Mouse (Mus musculus): ENCODE data around the gene Gpr68.

GRCm38 (mm10) chr12:100910731-100911130 is 2.7 kb upstream of the Gpr68 start:
- TF ChIP-seq CTCF (IDR thresholded peaks at IDR 0.05; ENCODE audit: low read depth, low read length) (no peak), POLR2A (IDR thresholded peaks at IDR 0.05; ENCODE audit: borderline replicate concordance, low read depth, low read length) (no peak)
